Mouse (Mus musculus): Measurements from ENCODE around the gene Sufu.

Sufu gene

DNA sequence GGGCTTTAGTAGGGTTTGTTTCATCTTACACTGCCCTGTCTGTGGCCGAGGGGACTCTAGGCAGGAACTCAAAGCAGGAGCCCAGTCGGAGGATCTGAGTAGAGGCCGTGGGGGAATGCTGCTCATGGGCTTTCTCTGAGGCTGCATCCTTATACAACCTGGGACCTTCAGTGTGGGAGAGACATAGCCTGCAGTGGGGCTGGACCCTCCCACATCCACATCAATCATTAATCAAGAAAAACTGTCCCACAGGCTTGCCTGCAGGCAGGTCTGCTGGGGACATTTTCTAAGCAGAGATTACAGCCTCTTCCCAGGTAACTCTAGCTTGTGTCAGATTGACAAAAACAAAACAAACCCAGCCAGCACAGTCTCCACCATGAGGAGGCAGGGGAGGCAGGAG is 65.9 kb downstream of the Sufu start:
- no peak for DNase-seq (ENCODE audit: low read depth, low spot score)

DNA sequence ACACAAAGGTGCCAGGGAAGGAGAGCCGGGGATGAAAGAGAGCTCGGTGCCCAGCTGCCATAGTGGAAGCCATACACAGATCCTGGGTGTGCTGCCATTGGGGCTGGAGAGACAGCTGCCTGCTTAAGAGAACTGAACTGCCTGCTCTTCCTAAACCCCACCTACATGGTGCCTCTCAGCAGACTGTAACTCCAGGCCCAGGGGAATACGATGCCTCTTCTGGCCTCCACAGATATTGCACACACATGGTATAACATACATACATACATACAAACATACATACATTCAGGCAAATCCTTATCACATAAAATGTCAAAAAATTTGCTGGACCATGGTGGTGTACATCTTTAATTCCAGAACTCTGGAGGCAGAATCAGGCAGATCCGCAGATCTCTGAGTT is 66.8 kb downstream of the Sufu start:
- no peak for DNase-seq (ENCODE audit: low read depth, low spot score)

DNA sequence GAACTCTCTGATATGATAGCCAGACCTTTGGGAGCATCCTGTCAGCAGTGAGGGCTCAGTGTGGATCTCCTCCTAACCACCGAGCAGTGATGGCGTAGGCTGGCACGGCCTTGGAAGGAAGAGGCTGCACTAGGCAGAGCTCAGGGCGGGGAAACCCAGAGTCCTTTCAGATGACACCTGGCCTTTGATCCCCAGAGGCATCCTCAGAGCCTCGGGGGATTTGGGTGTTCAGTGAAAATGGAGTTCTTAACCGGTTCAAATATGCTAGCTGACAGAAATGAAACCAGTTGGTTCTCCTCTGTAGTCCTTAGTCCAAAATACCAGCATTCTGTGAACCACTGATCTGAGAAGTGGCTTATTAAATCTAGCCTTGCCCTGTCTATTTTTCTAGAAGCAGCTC is 69.5 kb downstream of the Sufu start:
- no peak for DNase-seq (ENCODE audit: low read depth, low spot score)

DNA sequence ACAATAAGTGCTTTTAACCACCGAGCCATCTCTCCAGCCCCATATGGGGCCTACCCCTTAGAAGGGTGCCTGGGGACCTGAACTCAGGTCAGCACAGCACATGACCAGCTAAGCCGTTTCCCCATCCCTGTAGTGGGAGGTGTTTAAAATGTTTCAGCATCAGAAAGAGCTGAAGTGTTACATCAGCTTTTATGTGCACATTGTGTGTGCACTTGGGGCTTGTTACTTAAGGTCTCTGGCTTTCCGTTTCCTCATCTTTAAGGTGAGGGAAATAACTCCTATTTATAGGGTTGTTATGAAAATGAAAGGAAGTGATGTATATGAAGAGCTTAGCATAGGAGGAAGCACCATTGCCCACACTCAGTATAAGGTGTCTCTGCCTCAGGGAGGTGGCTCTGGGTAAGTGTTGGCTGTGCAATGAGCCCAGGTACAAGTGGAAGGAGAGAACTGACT is 70.4 kb downstream of the Sufu start:
- no peak for DNase-seq (ENCODE audit: low read depth, low spot score)

DNA sequence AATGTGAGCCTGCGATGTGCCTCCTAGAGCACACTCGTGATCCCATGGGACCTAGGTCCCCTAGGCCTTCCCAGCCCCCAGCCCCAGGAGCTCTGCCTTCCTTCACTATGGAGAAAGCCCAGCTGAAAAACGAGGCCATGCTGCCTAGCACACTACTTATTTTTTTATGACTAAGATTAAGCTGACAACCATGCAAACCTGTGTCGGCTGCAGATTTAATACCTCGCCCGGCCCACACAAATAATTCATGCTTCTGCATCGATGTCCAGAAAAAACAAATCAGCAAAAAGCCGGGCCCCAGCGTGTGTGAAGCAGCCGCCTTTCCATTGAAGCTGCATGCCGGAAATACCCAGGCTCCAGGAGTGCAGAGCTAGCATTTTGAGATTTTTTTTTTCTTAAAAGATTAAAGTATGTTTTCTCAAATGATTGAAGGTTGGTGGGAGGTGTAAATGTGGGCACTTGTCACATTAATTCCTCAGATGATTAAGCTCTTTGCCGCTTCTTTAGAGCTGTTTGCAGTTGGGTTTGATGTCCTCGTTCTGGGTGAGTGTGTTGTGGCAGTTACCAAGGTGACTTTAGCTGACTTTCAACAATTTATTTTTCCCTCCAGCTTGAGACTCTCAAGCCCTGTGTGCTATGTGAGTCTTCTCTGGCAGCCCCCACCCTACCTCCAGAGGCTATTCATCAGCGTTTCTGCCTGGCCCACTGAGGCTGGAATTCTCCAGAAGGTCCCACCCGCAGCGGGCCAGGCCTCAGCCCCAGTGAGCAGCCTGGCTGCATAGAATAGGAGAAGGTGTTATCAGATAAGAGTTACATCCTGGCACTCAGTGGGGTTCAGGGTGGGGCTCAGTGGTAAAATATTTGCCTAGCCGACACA is 73.9 kb downstream of the Sufu start:
- DNase-seq (ENCODE audit: low read depth, low spot score) = no peak

DNA sequence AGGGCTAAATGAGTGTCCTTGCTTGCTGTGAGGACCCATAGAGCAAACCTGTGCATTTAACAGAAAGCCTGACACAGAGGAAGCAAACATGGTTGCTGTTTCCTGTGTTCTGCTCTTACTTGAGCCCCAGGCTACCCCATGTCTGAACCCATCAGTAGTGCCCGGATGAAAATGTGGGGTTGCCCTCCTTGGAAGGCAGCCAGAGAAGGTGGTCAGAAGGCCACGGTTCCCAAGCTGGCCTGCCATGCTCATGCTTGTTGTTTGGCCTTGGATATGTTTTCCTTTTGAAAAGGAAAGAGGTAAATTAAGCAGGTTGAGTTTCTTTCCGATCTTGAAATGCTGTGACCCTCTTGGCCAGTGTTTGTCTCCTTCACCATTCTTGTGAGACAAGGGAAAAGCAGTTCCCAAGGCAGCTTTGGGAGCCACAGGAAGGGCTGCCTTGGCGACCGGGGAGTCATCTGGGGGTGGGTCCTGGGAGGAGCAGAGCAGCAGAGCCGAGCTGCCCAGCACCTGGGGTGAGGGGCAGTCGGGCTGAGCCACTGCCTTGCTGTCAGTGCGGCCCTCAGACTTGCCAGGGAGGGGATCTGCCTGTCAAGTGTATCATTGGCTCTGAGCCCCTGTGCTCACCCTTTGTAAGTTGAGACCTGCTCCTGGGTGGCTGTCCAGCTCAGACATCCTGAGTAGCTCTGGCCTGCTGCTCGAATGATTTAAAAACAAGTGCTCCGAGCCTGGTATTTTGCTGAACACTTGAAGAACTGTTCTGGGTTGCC is 74.8 kb downstream of the Sufu start:
- peak; percentile 85 for DNase-seq (ENCODE audit: low read depth, low spot score)

DNA sequence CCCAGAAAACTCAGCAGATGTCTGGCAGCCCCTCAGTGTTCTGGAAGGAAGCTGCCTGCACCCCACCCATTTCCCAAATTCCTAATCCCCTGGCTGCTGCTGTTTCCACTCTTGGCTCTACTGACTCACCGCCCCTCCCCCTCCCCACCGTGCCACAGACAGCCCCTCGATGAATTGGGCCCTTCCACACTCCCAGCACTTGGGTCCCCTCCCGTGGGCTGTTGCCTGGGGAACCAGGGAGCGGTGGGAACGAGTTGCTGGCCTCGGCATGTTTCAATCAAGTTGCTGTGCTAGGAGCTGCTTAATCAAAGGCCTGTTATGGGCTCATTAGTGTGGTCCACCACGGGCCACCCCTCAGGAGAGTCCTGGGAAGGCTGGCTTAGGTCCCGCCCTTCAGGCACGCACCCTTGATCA is 80.7 kb downstream of the Sufu start:
- DNase-seq (ENCODE audit: low read depth, low spot score) = no peak

DNA sequence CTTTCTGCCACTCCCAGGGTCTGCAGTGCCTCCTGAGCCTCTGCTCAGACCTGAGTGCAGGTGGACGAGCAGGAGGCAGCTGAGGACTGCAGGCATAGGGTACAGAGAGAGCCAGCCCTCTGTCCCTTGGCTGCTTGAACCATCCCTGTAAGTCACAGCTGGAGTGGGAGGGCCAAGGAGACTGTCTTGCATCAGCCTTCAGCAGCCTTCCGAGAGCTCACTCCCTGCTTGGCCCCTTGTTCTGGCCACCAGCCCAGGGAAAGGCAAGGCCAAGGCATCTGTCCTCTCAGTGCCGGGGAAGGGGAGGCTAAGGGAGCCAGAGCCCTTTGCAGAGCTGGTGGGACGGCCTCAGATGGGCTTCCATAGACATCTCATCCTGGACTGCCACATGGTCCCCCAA is 81.5 kb downstream of the Sufu start:
- DNase-seq (ENCODE audit: low read depth, low spot score) = no peak

DNA sequence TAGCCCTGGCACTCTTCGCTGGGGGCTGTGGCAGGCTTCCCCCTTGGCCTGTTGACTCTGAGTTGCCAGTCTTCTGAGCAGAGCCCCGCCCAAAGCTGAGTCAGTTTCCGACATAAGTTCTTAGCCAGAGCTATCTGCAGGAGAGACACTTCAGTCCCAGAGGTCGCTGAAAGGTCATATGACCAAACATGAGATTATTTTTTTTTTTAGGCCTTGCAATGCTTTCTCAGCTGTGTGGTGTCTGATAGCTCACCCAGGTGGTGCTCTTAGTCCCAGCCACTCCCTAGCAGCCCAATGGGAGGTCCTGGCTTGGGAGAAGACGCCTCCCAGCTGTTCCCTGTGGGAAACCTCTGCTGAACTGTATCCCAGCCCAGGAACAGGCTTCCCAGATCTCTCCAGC is 82.1 kb downstream of the Sufu start:
- peak; percentile 77 for DNase-seq (ENCODE audit: low read depth, low spot score)

DNA sequence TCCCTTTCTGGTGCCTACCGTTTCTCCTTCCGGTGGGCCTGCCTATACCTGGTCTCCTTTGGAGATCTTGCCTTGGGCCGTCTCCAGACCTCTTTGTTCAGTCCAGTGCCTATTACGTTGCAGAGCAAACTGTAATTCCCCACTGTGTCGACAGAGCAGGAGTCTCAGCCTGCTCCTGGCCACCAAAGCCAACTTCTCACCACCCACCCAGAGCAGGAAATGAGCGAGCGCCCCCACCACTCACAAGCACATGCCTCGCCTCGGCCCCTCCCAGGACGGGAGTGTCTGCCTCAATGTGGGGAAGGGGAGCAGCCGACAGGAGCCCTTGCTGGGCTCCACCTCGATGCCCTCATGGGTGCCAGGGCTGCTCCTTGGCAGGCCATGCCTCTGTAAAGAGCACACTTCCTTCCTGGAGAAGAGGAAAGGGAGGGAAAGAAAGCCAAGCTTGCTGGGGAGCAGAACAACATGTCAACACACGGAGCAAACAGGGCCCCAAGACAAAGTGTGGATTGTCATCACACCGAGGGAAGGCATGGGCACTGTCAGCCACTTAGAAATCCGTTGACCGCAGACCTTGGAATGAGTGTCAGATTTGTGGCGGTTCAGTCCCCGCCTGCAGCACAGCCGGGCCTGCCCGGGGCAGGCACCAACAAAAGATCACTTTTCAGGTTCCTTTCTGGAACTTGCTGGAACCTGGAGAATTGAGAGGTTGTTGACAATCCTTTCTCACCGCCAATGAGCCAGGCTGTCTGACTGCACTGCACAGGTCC is 82.8 kb downstream of the Sufu start:
- DNase-seq (ENCODE audit: low read depth, low spot score) = no peak

DNA sequence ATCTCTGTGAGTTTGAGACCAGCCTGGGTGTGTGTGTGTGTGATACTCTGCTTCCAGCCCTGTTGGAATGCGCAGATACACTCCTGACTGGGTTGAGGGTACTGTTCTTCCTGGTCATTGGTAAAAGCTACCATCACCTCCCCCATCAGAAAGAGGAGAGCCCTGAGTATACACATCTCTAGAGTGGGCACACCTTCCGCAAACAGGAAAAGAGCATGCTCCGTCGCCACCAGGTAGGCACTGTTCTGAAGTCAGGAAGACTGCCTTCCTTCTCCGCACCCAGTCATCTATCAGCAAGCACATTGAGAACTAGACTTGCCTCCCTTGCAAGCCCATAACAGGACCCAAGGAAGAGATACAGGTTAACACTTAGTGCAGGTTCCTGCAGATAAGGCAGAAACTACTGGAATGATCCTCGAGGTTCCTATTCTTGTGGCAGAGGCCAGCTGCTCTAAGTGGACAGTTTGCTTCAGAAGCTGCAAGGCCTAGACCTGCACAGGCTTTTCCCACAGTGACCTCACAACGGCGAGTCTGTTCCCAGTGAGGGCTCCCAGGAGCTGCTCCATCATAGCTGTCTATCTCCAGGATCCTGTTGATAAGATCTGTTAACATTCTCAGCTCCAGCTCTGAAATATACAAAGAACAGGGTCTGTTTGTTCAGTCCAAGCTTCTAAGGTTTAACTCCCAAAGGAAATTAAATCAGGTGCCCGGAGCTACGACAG is 84.1 kb downstream of the Sufu start:
- DNase-seq (ENCODE audit: low read depth, low spot score) = no peak

DNA sequence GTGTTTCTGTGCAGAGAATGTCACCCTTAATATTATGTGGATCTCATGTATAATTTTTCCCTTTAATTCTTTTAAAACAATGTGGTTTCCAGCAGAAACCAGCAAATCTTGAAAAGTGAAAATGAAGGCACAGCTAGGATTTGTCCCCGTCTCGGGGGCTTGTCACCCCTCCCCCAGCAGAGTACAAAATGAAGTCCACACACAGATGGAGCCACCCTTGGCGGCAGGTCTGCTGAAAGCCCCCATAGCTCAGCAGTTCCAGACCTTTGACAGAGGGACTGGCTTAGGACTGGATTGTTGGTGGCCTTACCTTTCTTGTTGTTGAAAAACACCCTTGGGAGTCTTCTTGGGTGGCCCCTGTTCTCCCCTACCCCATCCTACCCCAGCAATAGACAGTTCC is 84.7 kb downstream of the Sufu start:
- no peak for DNase-seq (ENCODE audit: low read depth, low spot score)

DNA sequence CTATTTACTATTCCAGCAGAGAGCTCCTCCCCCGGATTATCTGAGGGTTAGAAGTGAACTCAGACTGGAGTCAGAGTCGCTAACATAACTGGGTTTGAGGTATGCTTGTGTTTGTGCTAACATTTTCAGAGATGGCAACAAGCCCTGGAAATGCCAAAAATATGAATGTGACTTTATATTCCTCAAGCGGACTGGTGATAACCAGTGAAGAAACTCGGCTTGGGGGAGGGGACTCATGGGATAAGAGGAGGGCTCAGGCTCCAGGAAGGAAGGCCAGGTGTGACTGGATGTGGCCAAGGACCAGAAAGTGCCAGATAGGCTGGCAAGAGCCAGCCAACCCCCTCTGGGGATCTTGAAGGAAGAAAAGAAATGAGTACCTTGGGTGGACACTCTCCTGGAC is 85.1 kb downstream of the Sufu start:
- no peak for DNase-seq (ENCODE audit: low read depth, low spot score)

DNA sequence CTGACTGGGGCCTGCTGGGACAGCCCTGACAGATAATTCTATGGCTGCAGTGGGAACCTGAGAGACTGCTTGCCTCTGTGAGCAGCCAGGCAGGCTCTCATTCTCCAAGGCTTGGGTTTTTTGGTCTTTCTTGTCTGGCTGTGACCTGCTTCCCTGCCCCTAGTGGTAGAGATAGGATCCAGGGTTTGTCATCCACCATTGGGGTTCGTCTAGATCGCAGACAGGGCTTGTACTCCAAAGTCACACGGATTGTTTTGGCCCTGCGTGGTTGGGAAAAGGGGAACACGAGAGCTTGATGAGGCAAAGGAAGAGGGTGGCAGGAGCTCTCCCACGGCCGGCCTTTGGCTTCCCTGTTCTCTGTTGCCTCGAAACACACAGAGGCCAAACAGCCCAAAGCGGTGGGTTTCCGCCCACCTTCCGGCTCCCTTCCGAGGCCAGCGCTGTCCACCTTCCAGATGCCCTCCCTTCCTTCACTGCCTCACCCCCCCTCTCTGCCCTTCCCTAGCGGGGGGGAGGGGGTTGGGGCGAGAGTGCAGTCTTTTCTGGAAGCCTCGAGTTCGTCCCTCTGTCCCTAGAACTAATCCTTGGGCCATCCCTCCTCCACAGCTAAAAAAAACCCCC is 86.3 kb downstream of the Sufu start:
- no peak for DNase-seq (ENCODE audit: low read depth, low spot score)

DNA sequence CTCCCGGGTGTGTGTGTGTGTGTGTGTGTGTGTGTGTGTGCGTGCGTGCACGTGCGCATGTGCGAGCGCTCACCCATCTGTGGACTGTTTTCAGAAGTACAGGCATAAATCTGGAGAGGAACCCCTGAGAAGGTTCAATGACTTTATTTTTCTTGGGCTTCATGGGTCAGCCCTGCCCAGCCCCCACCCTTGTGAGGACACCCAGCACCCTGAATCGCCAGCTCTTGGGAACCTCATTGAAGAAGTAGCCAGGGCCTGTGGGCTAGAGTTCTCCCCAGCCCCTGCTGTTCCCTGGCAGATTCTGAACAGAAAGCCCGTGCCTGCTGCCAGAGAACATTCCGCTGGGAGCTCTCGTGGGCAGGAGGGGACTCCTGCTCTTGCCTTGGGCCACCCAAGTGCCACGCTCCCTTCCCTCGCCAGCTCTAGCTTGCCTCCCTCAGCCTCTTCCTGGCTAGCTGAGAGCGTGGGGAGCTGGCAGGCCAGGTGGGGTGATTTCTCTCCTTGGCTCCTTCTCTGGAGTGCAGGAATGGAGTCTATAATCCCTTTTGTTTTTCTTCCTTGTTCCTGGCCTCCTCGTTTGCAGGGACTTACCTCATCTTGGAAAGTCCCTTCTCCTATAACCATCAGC is 87.1 kb downstream of the Sufu start:
- no peak for DNase-seq (ENCODE audit: low read depth, low spot score)

DNA sequence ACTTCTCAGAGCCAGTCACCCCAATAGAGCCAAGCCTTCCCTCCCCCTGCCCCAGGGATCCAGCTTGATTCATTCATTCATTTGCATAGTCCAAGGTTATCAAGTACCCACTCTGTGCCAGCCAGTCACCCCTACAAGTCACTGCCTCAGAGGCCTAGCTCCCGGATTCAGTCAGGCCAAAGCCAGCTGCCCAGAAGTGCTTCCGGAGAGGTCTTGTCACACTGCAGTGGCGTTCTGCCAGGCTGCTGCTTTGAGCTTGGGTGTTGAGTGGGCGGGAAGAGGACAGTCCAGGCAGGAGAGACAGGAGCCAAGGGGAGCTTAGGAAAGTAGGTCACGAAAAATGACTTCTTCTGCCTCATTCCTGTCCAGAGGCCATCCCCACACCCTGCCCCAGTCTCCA is 87.8 kb downstream of the Sufu start:
- peak; percentile 84 for DNase-seq (ENCODE audit: low read depth, low spot score)

DNA sequence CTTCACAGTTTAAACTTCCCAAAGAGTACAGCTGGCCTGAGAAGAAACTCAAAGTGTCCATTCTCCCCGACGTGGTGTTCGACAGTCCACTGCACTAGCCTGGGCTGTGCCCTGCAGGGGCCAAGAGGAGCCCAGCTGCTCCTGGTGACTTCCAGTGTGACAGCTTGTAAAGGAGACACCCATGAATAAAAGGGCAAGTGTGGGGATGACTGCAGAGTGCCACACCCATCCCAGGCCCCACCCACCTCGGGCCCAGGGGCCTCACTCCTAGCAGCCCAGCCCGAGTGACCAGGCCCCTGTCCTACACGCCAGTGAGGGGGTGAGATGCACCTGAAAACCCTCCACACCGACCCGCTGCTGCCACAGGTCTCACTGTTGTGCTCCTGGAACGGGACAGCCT is 89.2 kb downstream of the Sufu start:
- DNase-seq (ENCODE audit: low read depth, low spot score) = no peak

DNA sequence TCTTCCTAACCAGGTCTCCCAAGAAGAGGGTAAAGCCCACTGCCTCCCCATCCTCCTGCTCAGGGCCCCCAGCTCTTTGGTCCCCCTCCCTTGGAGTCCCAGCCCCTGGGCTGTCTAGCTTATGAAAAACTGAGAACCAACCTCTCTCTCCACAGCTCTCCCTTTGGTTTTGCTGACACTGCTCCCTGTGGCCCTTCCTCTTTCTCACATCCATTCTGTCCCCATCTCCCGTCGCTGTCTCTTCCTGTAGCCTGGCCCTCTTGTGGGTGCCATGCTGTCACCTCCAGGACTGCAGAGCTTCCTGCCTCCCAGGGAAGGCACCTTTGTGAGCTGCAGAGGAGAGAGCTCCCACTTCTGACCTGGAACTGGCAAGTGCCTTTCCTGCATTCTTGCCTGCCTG is 90.0 kb downstream of the Sufu start:
- no peak for DNase-seq (ENCODE audit: low read depth, low spot score)

DNA sequence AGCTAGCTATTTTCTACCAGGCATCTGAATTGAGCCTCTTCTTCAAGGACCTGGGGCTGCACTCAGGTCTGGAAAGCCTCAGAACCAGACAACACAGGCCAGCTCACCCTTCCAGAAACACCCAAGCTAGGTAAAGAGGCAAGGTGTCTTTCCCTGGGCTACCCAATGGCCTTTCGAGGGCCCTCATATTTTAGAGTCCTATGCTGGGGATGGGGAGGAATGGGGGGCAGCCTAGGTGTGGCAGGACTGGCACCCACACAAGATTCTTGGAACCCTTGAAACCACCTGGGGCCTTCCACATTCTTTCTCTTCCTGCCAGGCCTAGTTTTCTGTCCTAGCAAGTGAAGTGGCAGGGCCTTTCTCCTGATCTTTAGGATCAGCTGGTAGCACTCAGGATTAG is 92.8 kb downstream of the Sufu start:
- no peak for DNase-seq (ENCODE audit: low read depth, low spot score)

DNA sequence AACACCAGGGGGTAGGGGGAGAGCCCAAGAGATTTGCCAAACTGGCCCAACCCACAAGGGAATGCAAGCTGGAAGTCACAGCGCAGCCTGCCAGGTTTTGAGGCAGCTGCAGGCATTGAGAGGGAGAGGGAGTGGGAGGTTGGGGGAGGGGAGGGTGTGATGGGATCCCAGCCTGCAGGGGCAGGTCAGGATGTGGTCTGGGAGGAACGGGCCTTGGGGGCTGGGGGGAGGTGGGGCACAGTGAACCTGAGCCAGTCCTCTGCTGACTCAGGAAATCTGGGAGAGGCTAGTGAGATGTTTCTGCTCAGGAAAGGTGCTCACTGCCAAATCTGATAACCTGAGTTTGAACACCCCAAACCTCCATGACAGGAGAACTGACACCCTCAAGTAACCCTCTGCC is 93.9 kb downstream of the Sufu start:
- no peak for DNase-seq (ENCODE audit: low read depth, low spot score)

DNA sequence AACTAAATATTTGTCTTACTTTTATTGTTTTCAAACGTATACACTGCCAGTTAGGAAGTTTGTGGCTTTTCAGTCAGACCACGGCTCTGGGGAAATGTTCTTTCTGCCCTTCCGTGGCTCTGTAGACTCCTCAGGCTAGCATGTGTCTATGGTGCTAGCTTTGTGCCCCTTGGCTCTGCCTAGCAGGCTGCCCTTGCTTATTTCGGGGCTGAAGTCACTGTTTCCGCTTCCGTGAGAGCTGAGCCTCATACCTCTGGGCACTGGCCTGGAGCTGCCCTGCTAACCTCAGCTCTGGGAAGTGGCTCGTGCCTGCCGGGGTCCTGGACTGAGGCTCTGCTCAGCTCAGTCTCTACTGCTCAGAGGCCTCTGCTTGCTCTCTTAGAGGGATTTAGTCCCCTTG is 98.4 kb downstream of the Sufu start:
- DNase-seq (ENCODE audit: low read depth, low spot score) = no peak

All from skeletal muscle tissue, adult 2 months (tissue).